In the genomic region with DNA sequence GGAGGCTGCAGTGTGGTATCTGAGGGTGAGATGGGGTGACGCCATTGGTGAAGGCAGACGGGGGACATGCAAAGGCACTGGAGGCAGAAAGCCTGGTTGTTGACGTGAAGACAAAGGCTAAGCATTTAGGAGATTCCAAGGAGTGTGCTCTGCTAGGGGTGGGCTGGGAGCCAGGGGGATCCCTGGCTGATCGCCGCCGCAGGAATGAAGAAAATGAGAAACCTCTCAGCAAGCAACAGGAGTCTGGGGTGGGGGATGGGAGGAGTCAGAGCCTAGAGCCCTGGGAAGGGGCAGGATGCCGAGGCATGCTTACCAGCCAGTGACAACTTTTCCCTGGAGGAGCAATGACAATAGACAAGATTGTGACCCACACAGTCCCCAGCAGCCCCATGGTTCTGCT, we compare ENCODE assay signal across 9 mouse cellular contexts. TPM values are rescaled to one million over a fixed set of nuclear protein-coding genes. Genes with fewer than 3 reads are reported as not detected.
DNase-seq lines count a peak whose midpoint lies in the region; ATAC-seq and TF ChIP-seq lines count a peak whose summit lies in the region.
"Had no signal": no experiment of that assay in that cellular context is flagged by ENCODE, and none has a peak within 500 bp of the region (broad histone marks: within the 10 kb centered on the region; RNA-seq: fewer than 3 reads in every experiment).

No protein-coding gene starts in this region.

- H3K9ac ChIP-seq in intestine, embryonic 14.5 days (ENCODE audit: low read length), result no peak overlapping the region
- no peak overlapping the region for H3K9ac ChIP-seq in intestine, postnatal 0 days (ENCODE audit: low read depth, low read length)
- H3K9ac ChIP-seq in stomach, embryonic 15.5 days, result no peak overlapping the region
- no peak overlapping the region for H3K9ac ChIP-seq in stomach, postnatal 0 days (ENCODE audit: low read length)
- H3K9ac ChIP-seq: liver, embryonic 14.5 days had no signal

- no peak for TF ChIP-seq EP300 in stomach, postnatal 0 days (optimal IDR thresholded peaks at IDR 0.05)

- peak overlapping the region; percentile 40 for H3K27ac ChIP-seq in intestine, embryonic 14.5 days (ENCODE audit: low read depth)
- H3K27ac ChIP-seq in intestine, postnatal 0 days (ENCODE audit: low read depth, low read length), result no peak overlapping the region
- peak overlapping the region; percentile 67; the same call in 1 of the 2 replicates for H3K27ac ChIP-seq in stomach, embryonic 15.5 days
- H3K27ac ChIP-seq in stomach, postnatal 0 days (replicated peaks), result no peak overlapping the region
- H3K27ac ChIP-seq: liver, embryonic 14.5 days had no signal

- no peak overlapping the region for H3K4me3 ChIP-seq in intestine, embryonic 14.5 days (ENCODE audit: low read depth, low read length)
- no peak overlapping the region for H3K4me3 ChIP-seq in intestine, postnatal 0 days (ENCODE audit: low read depth, low read length)
- H3K4me3 ChIP-seq in stomach, embryonic 15.5 days (replicated peaks), result no peak overlapping the region
- H3K4me3 ChIP-seq in stomach, postnatal 0 days (ENCODE audit: low read depth, low read length), result no peak overlapping the region

- no peaks in the 10 kb centered on the region for H3K9me3 ChIP-seq in intestine, embryonic 14.5 days (ENCODE audit: control insufficient read depth, low read length)
- H3K9me3 ChIP-seq in intestine, postnatal 0 days (ENCODE audit: control insufficient read depth), result no peaks in the 10 kb centered on the region
- no peaks in the 10 kb centered on the region for H3K9me3 ChIP-seq in stomach, embryonic 15.5 days
- H3K9me3 ChIP-seq in stomach, postnatal 0 days (ENCODE audit: control insufficient read depth, low read length), result no peaks in the 10 kb centered on the region

- DNase-seq in adrenal gland, postnatal 10 days, result peak; percentile 30
- no peak for DNase-seq in adrenal gland, adult 8-10 months
- DNase-seq in intestine, embryonic 14.5 days (ENCODE audit: low spot score), result no peak
- DNase-seq in stomach, postnatal 0 days (ENCODE audit: low spot score), result no peak
- DNase-seq in lung, postnatal 4 days, result peak; percentile 48 to 66

- no peaks in the 10 kb centered on the region for H3K27me3 ChIP-seq in intestine, embryonic 14.5 days (replicated peaks; ENCODE audit: control insufficient read depth, insufficient read depth, low read length)
- H3K27me3 ChIP-seq in intestine, postnatal 0 days (replicated peaks; ENCODE audit: control insufficient read depth, insufficient read depth, low read length), result no peaks in the 10 kb centered on the region
- no peaks in the 10 kb centered on the region for H3K27me3 ChIP-seq in stomach, embryonic 15.5 days (replicated peaks)
- no peaks in the 10 kb centered on the region for H3K27me3 ChIP-seq in stomach, postnatal 0 days (ENCODE audit: control insufficient read depth, insufficient read depth, low read length)

- TF ChIP-seq CTCF in intestine, postnatal 0 days (IDR thresholded peaks at IDR 0.05; ENCODE audit: low read depth), result no peak
- no peak for TF ChIP-seq CTCF in stomach, postnatal 0 days (IDR thresholded peaks at IDR 0.05; ENCODE audit: low read depth)

- peaks cover 18% of the 10 kb centered on the region for H3K4me1 ChIP-seq in intestine, embryonic 14.5 days (replicated peaks; ENCODE audit: control insufficient read depth, insufficient read depth, low read length)
- H3K4me1 ChIP-seq in intestine, postnatal 0 days (replicated peaks; ENCODE audit: control insufficient read depth, insufficient read depth, low read length), result peaks cover 3% of the 10 kb centered on the region
- peaks cover 38% of the 10 kb centered on the region for H3K4me1 ChIP-seq in stomach, embryonic 15.5 days
- peaks cover 6% of the 10 kb centered on the region for H3K4me1 ChIP-seq in stomach, postnatal 0 days (replicated peaks; ENCODE audit: control insufficient read depth, insufficient read depth)

- ATAC-seq in intestine, embryonic 14.5 days (replicated peaks; ENCODE audit: low FRiP score, low TSS enrichment, low read depth), result no peak
- ATAC-seq in intestine, postnatal 0 days, result no peak
- ATAC-seq in stomach, embryonic 15.5 days (ENCODE audit: insufficient read depth, low FRiP score, low read depth), result 0 out of 2 replicates have a peak, but pooled peaks have one; percentile 13
- no peak for ATAC-seq in stomach, postnatal 0 days (ENCODE audit: low FRiP score, low TSS enrichment)
- no peak for ATAC-seq in activated CD4-positive, CD25-positive, alpha-beta regulatory T cell, adult 4 months

- H3K36me3 ChIP-seq in intestine, embryonic 14.5 days (ENCODE audit: control insufficient read depth, insufficient read depth, low read length), result no peaks in the 10 kb centered on the region
- no peaks in the 10 kb centered on the region for H3K36me3 ChIP-seq in intestine, postnatal 0 days (ENCODE audit: control insufficient read depth, insufficient read depth)
- no peaks in the 10 kb centered on the region for H3K36me3 ChIP-seq in stomach, embryonic 15.5 days
- H3K36me3 ChIP-seq in stomach, postnatal 0 days (ENCODE audit: control insufficient read depth, insufficient read depth, low read length), result no peaks in the 10 kb centered on the region

- WGBS in intestine, embryonic 14.5 days, result 40% methylated on average over 7 of the region's 7 CpGs
- 50% methylated on average over 7 of the region's 7 CpGs for WGBS in intestine, postnatal 0 days
- WGBS in stomach, embryonic 15.5 days, result 23% methylated on average over 7 of the region's 7 CpGs
- WGBS in stomach, postnatal 0 days, result 32% methylated on average over 7 of the region's 7 CpGs

- no peak overlapping the region for H3K4me2 ChIP-seq in intestine, embryonic 14.5 days (ENCODE audit: low read length)
- no peak overlapping the region for H3K4me2 ChIP-seq in intestine, postnatal 0 days (replicated peaks; ENCODE audit: low read depth)
- peak overlapping the region; percentile 5; the same call in 1 of the 2 replicates for H3K4me2 ChIP-seq in stomach, embryonic 15.5 days
- H3K4me2 ChIP-seq in stomach, postnatal 0 days (replicated peaks; ENCODE audit: low read depth), result no peak overlapping the region

RNA-seq across cellular contexts. Expression of a gene that starts 30.6 kb away (rescaled TPM):
- total RNA-seq in adrenal gland, postnatal 10 days (2021), result under 1 TPM; 0.45 to 0.61 TPM
- under 1 TPM in 3 of 4 experiments, not detected in 1; 0.17 to 0.22 (median 0.18) TPM for total RNA-seq in adrenal gland, adult 8-10 months (2022)
- 2.9 and 3.5 TPM in 2 replicates for polyA plus RNA-seq in intestine, embryonic 14.5 days (2014; fragmentation: Nextera tagmentation; extraction: Ambion mirVana)
- polyA plus RNA-seq in intestine, postnatal 0 days (2015; fragmentation: Nextera tagmentation; extraction: Ambion mirVana), result 5.5 and 5.9 TPM in 2 replicates
- 1.8 TPM in 2 replicates for polyA plus RNA-seq in stomach, embryonic 15.5 days (2015; fragmentation: Nextera tagmentation; extraction: Ambion mirVana)
- 1.9 and 2.1 TPM in 2 replicates for polyA plus RNA-seq in stomach, postnatal 0 days (2015; fragmentation: Nextera tagmentation; extraction: Ambion mirVana)
- polyA plus RNA-seq in activated CD4-positive, CD25-positive, alpha-beta regulatory T cell, adult 4 months (2017; shearing (Covaris generic)), result under 1 TPM in 1 of 2 experiments, not detected in 1; 0.08 TPM

Comparison
In these comparisons a context has a peak if more than half of its experiments do, and no peak if none do; other contexts are left out.
1. DNase-seq: peak in adrenal gland, postnatal 10 days (single experiment) and lung, postnatal 4 days (2 of 2); none in adrenal gland, adult 8-10 months (single experiment), intestine, embryonic 14.5 days (single experiment) and stomach, postnatal 0 days (single experiment).
2. H3K27ac ChIP-seq: peak in intestine, embryonic 14.5 days (single experiment) and stomach, embryonic 15.5 days (single experiment); none in intestine, postnatal 0 days (single experiment) and stomach, postnatal 0 days (single experiment).